Mouse (Mus musculus) stomach, postnatal 0 days (tissue): ENCODE data around the gene Olfr320.

Experiments
- CTCF ChIP-seq: IDR thresholded peaks from 2 replicates; pipeline ENCODE4 v1.5.1; 2016; ENCODE audit warnings: antibody characterized with exemption, low read depth, mild to moderate bottlenecking, moderate library complexity
- EP300 ChIP-seq: optimal IDR thresholded peaks from 2 replicates; pipeline ENCODE3; 2016; ENCODE audit warnings: antibody characterized with exemption

GRCm38 (mm10) chr11:58641057-58641456, 39.8 kb upstream of the Olfr320 start:
- TF ChIP-seq CTCF (no peak), EP300 (no peak)
